Mouse (Mus musculus): ENCODE data around the gene Tmtc1. TPM values are rescaled to one million over a fixed set of nuclear protein-coding genes. Genes with fewer than 3 reads are reported as not detected.

Tmtc1 gene
- polyA plus RNA-seq, 1 experiment from 2014 or later: 2.4 TPM

- no peak for ATAC-seq (ENCODE audit: low FRiP score, low read depth)
- Histone ChIP-seq H3K27ac (replicated peaks) (no peak overlapping the region), H3K9me3 (no peaks in the 10 kb centered on the region), H3K27me3 (no peaks in the 10 kb centered on the region), H3K9ac (replicated peaks) (no peak overlapping the region), H3K36me3 (no peaks in the 10 kb centered on the region), H3K4me2 (replicated peaks) (no peak overlapping the region), H3K4me3 (no peak overlapping the region), H3K4me1 (no peaks in the 10 kb centered on the region)
- WGBS: 26% methylated on average over 4 of the region's 4 CpGs
Observed at GRCm38 (mm10) chr6:148294506-148294905, 149.7 kb downstream of the Tmtc1 start.

GRCm38 (mm10) chr6:148290865-148291264 lies 153.3 kb downstream of the Tmtc1 start:
- no peak overlapping the region for H3K4me2 ChIP-seq (replicated peaks)
- no peaks in the 10 kb centered on the region for H3K4me1 ChIP-seq
- H3K4me3 ChIP-seq: no peak overlapping the region
- no peak for ATAC-seq (ENCODE audit: low FRiP score, low read depth)
- H3K9ac ChIP-seq (replicated peaks): no peak overlapping the region
- H3K36me3 ChIP-seq: no peaks in the 10 kb centered on the region
- no peak overlapping the region for H3K27ac ChIP-seq (replicated peaks)
- no peaks in the 10 kb centered on the region for H3K27me3 ChIP-seq
- no peaks in the 10 kb centered on the region for H3K9me3 ChIP-seq

- no peak overlapping the region for H3K4me3 ChIP-seq
- no peaks in the 10 kb centered on the region for H3K4me1 ChIP-seq
- H3K27me3 ChIP-seq: no peaks in the 10 kb centered on the region
- no peak overlapping the region for H3K9ac ChIP-seq (replicated peaks)
- ATAC-seq (ENCODE audit: low FRiP score, low read depth): no peak
- H3K36me3 ChIP-seq: no peaks in the 10 kb centered on the region
- 83% methylated on average over 4 of the region's 4 CpGs for WGBS
- H3K27ac ChIP-seq (replicated peaks): no peak overlapping the region
- H3K4me2 ChIP-seq (replicated peaks): no peak overlapping the region
- no peaks in the 10 kb centered on the region for H3K9me3 ChIP-seq
Observed at GRCm38 (mm10) chr6:148283224-148283881, 160.8 kb downstream of the Tmtc1 start.

- Histone ChIP-seq H3K9me3 (no peaks in the 10 kb centered on the region), H3K36me3 (no peaks in the 10 kb centered on the region), H3K27ac (replicated peaks) (no peak overlapping the region), H3K4me1 (no peaks in the 10 kb centered on the region), H3K27me3 (no peaks in the 10 kb centered on the region), H3K4me3 (no peak overlapping the region), H3K4me2 (replicated peaks) (no peak overlapping the region), H3K9ac (replicated peaks) (no peak overlapping the region)
- ATAC-seq (ENCODE audit: low FRiP score, low read depth): no peak
- WGBS: 70% methylated on average over 6 of the region's 6 CpGs
Observed at GRCm38 (mm10) chr6:148279240-148279639, 164.9 kb downstream of the Tmtc1 start.

- Histone ChIP-seq H3K27ac (replicated peaks) (no peak overlapping the region), H3K36me3 (no peaks in the 10 kb centered on the region), H3K4me3 (no peak overlapping the region), H3K4me2 (replicated peaks) (no peak overlapping the region), H3K4me1 (no peaks in the 10 kb centered on the region), H3K9me3 (no peaks in the 10 kb centered on the region), H3K9ac (replicated peaks) (no peak overlapping the region), H3K27me3 (no peaks in the 10 kb centered on the region)
- ATAC-seq (ENCODE audit: low FRiP score, low read depth): no peak
- WGBS: 90% methylated on average over 1 of the region's 1 CpGs
Observed at GRCm38 (mm10) chr6:148276418-148276817, 167.8 kb downstream of the Tmtc1 start.

GRCm38 (mm10) chr6:148275046-148275445 lies 169.1 kb downstream of the Tmtc1 start:
- WGBS: 94% methylated on average over 4 of the region's 4 CpGs
- Histone ChIP-seq H3K4me3 (no peak overlapping the region), H3K27ac (replicated peaks) (no peak overlapping the region), H3K9me3 (no peaks in the 10 kb centered on the region), H3K4me1 (no peaks in the 10 kb centered on the region), H3K4me2 (replicated peaks) (no peak overlapping the region), H3K36me3 (no peaks in the 10 kb centered on the region), H3K9ac (replicated peaks) (no peak overlapping the region), H3K27me3 (no peaks in the 10 kb centered on the region)
- ATAC-seq (ENCODE audit: low FRiP score, low read depth): no peak

- Histone ChIP-seq H3K4me3 (no peak overlapping the region), H3K4me1 (peaks cover 10% of the 10 kb centered on the region), H3K4me2 (replicated peaks) (no peak overlapping the region), H3K27me3 (no peaks in the 10 kb centered on the region), H3K9me3 (no peaks in the 10 kb centered on the region), H3K9ac (replicated peaks) (no peak overlapping the region), H3K27ac (replicated peaks) (peak overlapping the region; percentile 46), H3K36me3 (no peaks in the 10 kb centered on the region)
- WGBS: 91% methylated on average over 6 of the region's 6 CpGs
- ATAC-seq (ENCODE audit: low FRiP score, low read depth): 0 out of 2 replicates have a peak, but pooled peaks have one; percentile 6
Observed at GRCm38 (mm10) chr6:148260729-148261101, 183.5 kb downstream of the Tmtc1 start.

GRCm38 (mm10) chr6:148259979-148260728 lies 184.0 kb downstream of the Tmtc1 start:
- H3K9ac ChIP-seq (replicated peaks): no peak overlapping the region

GRCm38 (mm10) chr6:148259074-148259473 lies 185.1 kb downstream of the Tmtc1 start:
- ATAC-seq (ENCODE audit: low FRiP score, low read depth): no peak
- H3K4me3 ChIP-seq: no peak overlapping the region
- no peaks in the 10 kb centered on the region for H3K36me3 ChIP-seq
- H3K27me3 ChIP-seq: no peaks in the 10 kb centered on the region
- peaks cover 10% of the 10 kb centered on the region for H3K4me1 ChIP-seq
- no peak overlapping the region for H3K4me2 ChIP-seq (replicated peaks)
- H3K27ac ChIP-seq (replicated peaks): no peak overlapping the region
- no peaks in the 10 kb centered on the region for H3K9me3 ChIP-seq
- 75% methylated on average over 8 of the region's 8 CpGs for WGBS
- H3K9ac ChIP-seq (replicated peaks): no peak overlapping the region

More at GRCm38 (mm10) chr6:148259979-148260728, 184.0 kb downstream of the Tmtc1 start:
- Histone ChIP-seq H3K4me3 (no peak overlapping the region), H3K9me3 (no peaks in the 10 kb centered on the region), H3K4me2 (replicated peaks) (no peak overlapping the region), H3K27ac (replicated peaks) (peak overlapping the region; percentile 46; the same call in 1 of the 2 replicates), H3K36me3 (no peaks in the 10 kb centered on the region), H3K4me1 (peaks cover 10% of the 10 kb centered on the region), H3K27me3 (no peaks in the 10 kb centered on the region)
- peak; percentile 87 for ATAC-seq (ENCODE audit: low FRiP score, low read depth)
- 55% methylated on average over 4 of the region's 4 CpGs for WGBS

- Histone ChIP-seq H3K27ac (replicated peaks) (no peak overlapping the region), H3K27me3 (no peaks in the 10 kb centered on the region), H3K4me2 (replicated peaks) (no peak overlapping the region), H3K4me3 (no peak overlapping the region), H3K9me3 (no peaks in the 10 kb centered on the region), H3K9ac (replicated peaks) (no peak overlapping the region), H3K36me3 (no peaks in the 10 kb centered on the region), H3K4me1 (peaks cover 10% of the 10 kb centered on the region)
- ATAC-seq (ENCODE audit: low FRiP score, low read depth): no peak
- WGBS: 85% methylated on average over 2 of the region's 2 CpGs
Observed at GRCm38 (mm10) chr6:148257805-148258204, 186.4 kb downstream of the Tmtc1 start.

- no peak for ATAC-seq (ENCODE audit: low FRiP score, low read depth)
- peaks cover 13% of the 10 kb centered on the region for H3K4me1 ChIP-seq
- 89% methylated on average over 3 of the region's 3 CpGs for WGBS
Observed at GRCm38 (mm10) chr6:148256109-148256508, 188.1 kb downstream of the Tmtc1 start.

GRCm38 (mm10) chr6:148255395-148256053 lies 188.7 kb downstream of the Tmtc1 start:
- no peak overlapping the region for H3K4me3 ChIP-seq
- H3K27me3 ChIP-seq: no peaks in the 10 kb centered on the region
- H3K36me3 ChIP-seq: no peaks in the 10 kb centered on the region
- no peak overlapping the region for H3K4me2 ChIP-seq (replicated peaks)
- 44% methylated on average over 1 of the region's 1 CpGs for WGBS
- ATAC-seq (ENCODE audit: low FRiP score, low read depth): no peak
- H3K27ac ChIP-seq (replicated peaks): no peak overlapping the region
- no peaks in the 10 kb centered on the region for H3K9me3 ChIP-seq
- peaks cover 8% of the 10 kb centered on the region for H3K4me1 ChIP-seq
- H3K9ac ChIP-seq (replicated peaks): no peak overlapping the region

More at GRCm38 (mm10) chr6:148256109-148256508, 188.1 kb downstream of the Tmtc1 start:
- no peaks in the 10 kb centered on the region for H3K36me3 ChIP-seq
- H3K27ac ChIP-seq (replicated peaks): no peak overlapping the region
- no peaks in the 10 kb centered on the region for H3K27me3 ChIP-seq
- no peak overlapping the region for H3K4me2 ChIP-seq (replicated peaks)
- H3K9me3 ChIP-seq: no peaks in the 10 kb centered on the region
- H3K9ac ChIP-seq (replicated peaks): no peak overlapping the region
- H3K4me3 ChIP-seq: no peak overlapping the region

All from midbrain, embryonic 12.5 days (tissue).